Mouse (Mus musculus): ENCODE measurements around the gene Ranbp1.
A peak's percentile ranks its signal among the peaks of the same experiment; 100 is the strongest.

Gene Ranbp1

GRCm38 (mm10) chr16:18234671-18235388 is 13.7 kb downstream of the Ranbp1 start, which contains the start of gene Zdhhc8:
TSS of gene Zdhhc8 (minus strand) at chr16:18235136.
- DNase-seq (ENCODE audit: low spot score in 2 of 2), result peak; percentile 38 to 68

- DNase-seq (ENCODE audit: low spot score in 2 of 2), result no peak
Measured at GRCm38 (mm10) chr16:18233919-18234670, 14.4 kb downstream of the Ranbp1 start.

GRCm38 (mm10) chr16:18233451-18233850 is 15.1 kb downstream of the Ranbp1 start:
- DNase-seq (ENCODE audit: low spot score in 2 of 2), result no peak

GRCm38 (mm10) chr16:18231451-18231850 is 17.1 kb downstream of the Ranbp1 start:
- DNase-seq (ENCODE audit: low spot score in 2 of 2), result no peak

- DNase-seq (ENCODE audit: low spot score in 2 of 2), result no peak
Measured at GRCm38 (mm10) chr16:18231047-18231446, 17.5 kb downstream of the Ranbp1 start.

GRCm38 (mm10) chr16:18230617-18231016 is 17.9 kb downstream of the Ranbp1 start:
- DNase-seq (ENCODE audit: low spot score in 2 of 2), result no peak

GRCm38 (mm10) chr16:18229622-18230021 is 18.9 kb downstream of the Ranbp1 start:
- DNase-seq (ENCODE audit: low spot score in 2 of 2), result no peak

GRCm38 (mm10) chr16:18228856-18229255 is 19.7 kb downstream of the Ranbp1 start:
- no peak for DNase-seq (ENCODE audit: low spot score in 2 of 2)

GRCm38 (mm10) chr16:18227897-18228422 is 20.6 kb downstream of the Ranbp1 start:
- DNase-seq (ENCODE audit: low spot score in 2 of 2), result no peak

GRCm38 (mm10) chr16:18227187-18227586 is 21.3 kb downstream of the Ranbp1 start:
- no peak for DNase-seq (ENCODE audit: low spot score in 2 of 2)

- no peak for DNase-seq (ENCODE audit: low spot score in 2 of 2)
Measured at GRCm38 (mm10) chr16:18222188-18222587, 26.3 kb downstream of the Ranbp1 start.

- no peak for DNase-seq (ENCODE audit: low spot score in 2 of 2)
Measured at GRCm38 (mm10) chr16:18221543-18221898, 27.0 kb downstream of the Ranbp1 start.

GRCm38 (mm10) chr16:18220856-18221542 is 27.5 kb downstream of the Ranbp1 start:
- no peak for DNase-seq (ENCODE audit: low spot score in 2 of 2)

GRCm38 (mm10) chr16:18220001-18220400 is 28.5 kb downstream of the Ranbp1 start:
- DNase-seq (ENCODE audit: low spot score in 2 of 2), result no peak

GRCm38 (mm10) chr16:18218580-18218996 is 29.9 kb downstream of the Ranbp1 start:
- no peak for DNase-seq (ENCODE audit: low spot score in 2 of 2)

GRCm38 (mm10) chr16:18217579-18217978 is 31.0 kb downstream of the Ranbp1 start, which contains the start of gene Ccdc188:
TSS of gene Ccdc188 (plus strand) at chr16:18217879.
- no peak for DNase-seq (ENCODE audit: low spot score in 2 of 2)

GRCm38 (mm10) chr16:18214858-18215257 is 33.7 kb downstream of the Ranbp1 start:
- DNase-seq (ENCODE audit: low spot score in 2 of 2), result no peak

- DNase-seq (ENCODE audit: low spot score in 2 of 2), result no peak
Measured at GRCm38 (mm10) chr16:18213689-18214088, 34.8 kb downstream of the Ranbp1 start.

- DNase-seq (ENCODE audit: low spot score in 2 of 2), result peak; percentile 56 to 79
Measured at GRCm38 (mm10) chr16:18211417-18212171, 36.9 kb downstream of the Ranbp1 start.

- DNase-seq (ENCODE audit: low spot score in 2 of 2), result peak in 1 of 2 experiments; percentile 45
Measured at GRCm38 (mm10) chr16:18210701-18211416, 37.7 kb downstream of the Ranbp1 start.
